Mouse (Mus musculus): Measurements from ENCODE around the gene 4930524J08Rik.

GRCm38 (mm10) chr5:99976334-99976955, 2.4 kb upstream of the 4930524J08Rik start:
- TF ChIP-seq POLR2A (IDR thresholded peaks at IDR 0.05; ENCODE audit: low read depth, low read length), result no peak
- TF ChIP-seq NELFE (IDR thresholded peaks at IDR 0.05; ENCODE audit: low read depth, low read length), result no peak
- TF ChIP-seq CTCF (conservative IDR thresholded peaks at IDR 0.05 in 1 of 2, IDR thresholded peaks at IDR 0.05 in 1 of 2; ENCODE audit: low read depth in 2 of 2, low read length in 2 of 2), result no peak
- no peak for TF ChIP-seq ELF1 (IDR thresholded peaks at IDR 0.05; ENCODE audit: low read depth, low read length)
- TF ChIP-seq MYC (IDR thresholded peaks at IDR 0.05; ENCODE audit: low read depth, low read length), result no peak
- TF ChIP-seq HCFC1 (IDR thresholded peaks at IDR 0.05; ENCODE audit: low read depth, low read length), result no peak
